Mouse (Mus musculus) adrenal gland, adult 18-20 months (tissue): ENCODE data around the gene Ccdc60. TPM values are rescaled to one million over a fixed set of nuclear protein-coding genes. Genes with fewer than 3 reads are reported as not detected.
"Not testable (repeated sequence)": the region's sequence is repeated elsewhere in the genome, so short reads cannot be mapped to it uniquely, and the experiment has no call there.

Experiments
- DNase-seq, 2 experiments: peaks; one replicate each; pipeline ENCODE4 v3.0.0; 2021 to 2022; ENCODE audit warnings: low spot score in 2 of 2
- total RNA-seq, 2 experiments: library from RNA; stranded (reverse); gene quantifications; 1 replicate in 1 of 2; 2 replicates in 1 of 2; pipeline ENCODE4 v1.2.3; 2021

Ccdc60 gene
- total RNA-seq, 2 experiments from 2014 or later, result not detected

DNA sequence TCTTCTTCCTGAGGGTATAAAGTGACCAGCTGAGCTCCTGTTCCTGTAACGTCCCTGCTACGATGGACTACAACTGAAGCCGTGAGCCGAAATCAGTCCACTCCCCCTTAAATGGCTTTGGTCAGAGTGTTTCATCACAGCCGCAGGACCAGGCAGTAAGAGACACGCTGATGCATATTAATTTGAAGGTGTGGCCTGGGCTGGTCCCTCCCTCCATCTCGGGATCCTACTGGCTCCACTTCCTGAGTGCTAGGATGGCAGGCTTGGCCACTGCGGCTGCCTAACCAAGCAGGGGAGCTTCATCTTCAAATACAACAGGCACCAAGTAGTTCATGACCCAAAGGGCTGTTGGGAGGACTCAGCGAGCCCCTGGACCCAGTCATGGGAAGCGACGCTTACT, 94.3 kb downstream of the Ccdc60 start:
- DNase-seq, result no peak

DNA sequence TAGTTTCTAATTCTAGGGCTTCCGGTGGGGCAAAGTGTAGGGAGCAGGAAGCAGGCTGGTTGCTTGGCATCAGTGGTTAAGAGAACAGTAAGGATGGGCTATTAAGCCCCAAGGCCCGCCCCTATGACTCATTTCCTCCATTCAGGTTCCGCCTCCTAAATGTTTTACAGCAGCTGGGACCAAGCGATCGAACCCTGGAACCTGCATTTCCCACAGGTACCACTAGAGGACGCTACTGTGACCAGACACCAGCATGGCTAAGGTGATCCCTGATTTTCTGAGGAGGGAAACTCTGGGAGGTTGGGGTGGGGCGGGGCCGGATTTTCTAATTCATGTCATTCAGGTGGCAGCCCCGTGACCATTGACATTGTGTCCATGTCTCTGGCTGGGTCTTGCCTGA, 96.1 kb downstream of the Ccdc60 start:
- no peak for DNase-seq

DNA sequence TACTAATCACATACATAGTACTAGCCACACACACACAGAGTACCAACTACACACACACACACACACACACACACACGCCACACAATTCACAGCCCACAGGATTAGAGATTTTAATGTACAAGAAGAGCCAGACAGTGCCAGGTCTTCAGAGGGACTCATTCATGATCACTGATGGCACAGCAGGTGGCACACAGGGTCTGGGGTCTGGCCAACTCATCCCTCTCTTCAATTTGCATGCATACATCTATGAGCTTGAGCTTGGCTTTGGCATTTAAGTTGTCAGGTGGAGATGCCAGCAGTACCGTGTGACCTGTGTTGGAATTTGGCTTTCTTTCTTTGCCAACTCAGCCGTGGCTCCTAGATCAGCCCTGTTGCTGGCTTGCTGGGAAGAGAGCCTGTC, 97.2 kb downstream of the Ccdc60 start:
- DNase-seq, result no peak

DNA sequence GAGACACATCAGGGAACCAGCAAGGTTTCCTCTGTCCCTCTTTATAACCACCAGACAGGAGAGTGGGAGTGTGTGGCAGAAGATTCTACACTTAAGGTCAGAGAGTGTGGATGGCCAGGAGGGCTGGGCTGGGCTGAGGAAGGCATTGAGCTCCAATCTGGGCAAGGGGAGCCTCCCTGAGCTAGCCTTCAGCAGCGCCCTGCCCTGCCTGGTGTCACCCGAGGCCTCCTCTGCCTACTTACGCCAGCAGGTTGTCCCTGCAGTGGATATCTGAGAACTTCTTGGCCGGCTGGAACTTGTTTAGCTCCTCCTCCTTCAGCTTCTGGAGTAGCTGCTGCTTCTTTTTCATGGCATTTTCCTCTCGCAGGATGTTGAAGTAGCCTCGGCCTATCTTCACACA, 99.0 kb downstream of the Ccdc60 start:
- DNase-seq, result no peak

DNA sequence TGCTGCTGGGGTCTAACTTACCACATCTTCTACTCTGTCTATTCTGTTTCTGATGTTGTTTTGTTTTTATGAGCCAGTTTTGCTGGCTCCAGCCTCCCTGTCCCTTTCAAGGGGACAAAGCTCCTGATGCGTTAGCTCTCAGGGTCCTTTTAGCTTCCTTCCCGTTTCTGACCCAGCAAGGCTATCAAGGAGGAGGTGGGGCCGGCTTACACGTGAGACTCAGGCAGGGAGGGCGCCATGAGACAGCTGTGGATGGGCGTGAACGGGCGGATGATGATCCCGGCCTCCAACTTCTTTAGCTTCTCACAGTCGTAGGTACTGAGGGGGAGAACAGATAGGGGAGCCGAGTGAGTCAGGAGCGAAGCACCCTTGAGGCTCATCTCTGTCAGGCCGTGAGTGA, 108.2 kb downstream of the Ccdc60 start:
- DNase-seq, result no peak

DNA sequence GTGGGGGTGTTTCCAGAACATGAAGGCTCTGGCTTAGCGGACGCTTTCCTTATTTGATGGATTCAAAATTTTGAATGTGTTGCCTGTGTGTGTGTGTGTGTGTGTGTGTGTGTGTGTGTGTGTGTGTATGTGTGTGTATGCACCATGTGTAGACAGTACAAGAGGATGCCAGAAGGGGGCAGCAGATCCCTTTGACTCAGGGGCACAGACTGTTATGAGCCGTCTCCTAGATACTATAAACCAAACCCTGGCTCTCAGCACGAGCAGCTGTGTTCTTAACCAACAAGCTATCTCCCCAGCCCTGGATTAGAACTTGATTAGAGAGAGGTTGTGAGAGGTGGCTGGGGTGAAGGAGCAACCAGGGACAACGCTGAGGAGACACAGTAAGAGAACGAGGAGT, 117.1 kb downstream of the Ccdc60 start:
- no peak for DNase-seq

DNA sequence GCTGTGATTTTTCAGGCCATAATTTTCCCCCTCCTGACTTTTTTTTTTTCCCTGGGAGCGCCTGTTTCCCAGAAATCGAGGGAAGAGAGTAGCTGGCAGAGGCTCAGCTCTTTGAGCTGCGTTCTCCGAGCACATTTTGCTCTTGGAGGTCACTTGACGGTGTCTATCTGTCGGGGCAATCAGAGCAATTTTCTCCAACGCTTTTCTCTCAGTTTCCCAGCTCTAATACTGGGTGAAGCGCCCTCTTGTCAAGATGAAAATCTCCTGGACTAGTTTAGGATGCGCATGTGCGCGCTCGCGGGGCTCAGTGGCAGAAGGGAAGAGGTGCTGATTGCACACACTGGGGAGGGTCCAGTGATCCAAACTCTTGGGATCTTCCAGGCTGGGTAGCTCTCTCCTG, 121.8 kb downstream of the Ccdc60 start:
- no peak for DNase-seq

GRCm38 (mm10) chr5:116165203-116165888, 123.4 kb downstream of the Ccdc60 start:
- no peak for DNase-seq

DNA sequence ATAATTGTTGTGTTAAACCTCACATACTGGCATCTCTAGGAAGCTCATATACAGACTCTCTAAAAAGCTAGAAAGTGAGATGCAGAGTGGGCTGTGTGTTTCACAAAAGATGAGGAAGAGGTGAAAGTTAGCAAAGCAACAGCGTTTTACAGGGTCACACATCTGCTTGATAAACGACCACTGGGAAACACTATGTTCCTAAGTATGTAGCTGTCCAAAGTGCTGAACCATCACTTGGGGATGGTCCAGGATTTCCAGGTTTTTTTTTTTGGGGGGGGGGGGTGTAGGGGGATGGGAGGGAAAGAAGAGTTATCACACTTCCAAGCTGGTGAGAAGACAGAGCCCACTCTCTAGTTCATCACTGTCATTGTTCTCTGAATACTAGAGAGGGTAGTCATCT, 134.0 kb downstream of the Ccdc60 start:
- no peak for DNase-seq

DNA sequence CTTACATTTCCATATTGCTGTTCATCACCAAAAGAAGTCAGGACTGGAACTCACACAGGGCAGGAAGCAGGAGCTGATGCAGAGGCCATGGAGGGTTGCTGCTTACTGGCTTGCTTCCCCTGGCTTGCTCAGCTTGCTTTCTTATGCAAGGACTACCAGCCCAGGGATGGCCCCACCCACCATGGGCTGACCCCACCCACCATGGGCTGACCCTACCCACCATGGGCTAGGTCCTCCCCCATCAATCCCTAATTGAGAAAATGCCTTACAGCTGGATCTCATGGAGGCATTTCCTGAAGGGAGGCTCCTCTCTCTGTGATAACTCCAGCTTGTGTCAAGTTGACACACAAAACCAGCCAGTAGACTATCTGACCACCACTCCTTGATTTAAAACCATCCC, 142.3 kb downstream of the Ccdc60 start:
- not testable (repeated sequence) for DNase-seq

DNA sequence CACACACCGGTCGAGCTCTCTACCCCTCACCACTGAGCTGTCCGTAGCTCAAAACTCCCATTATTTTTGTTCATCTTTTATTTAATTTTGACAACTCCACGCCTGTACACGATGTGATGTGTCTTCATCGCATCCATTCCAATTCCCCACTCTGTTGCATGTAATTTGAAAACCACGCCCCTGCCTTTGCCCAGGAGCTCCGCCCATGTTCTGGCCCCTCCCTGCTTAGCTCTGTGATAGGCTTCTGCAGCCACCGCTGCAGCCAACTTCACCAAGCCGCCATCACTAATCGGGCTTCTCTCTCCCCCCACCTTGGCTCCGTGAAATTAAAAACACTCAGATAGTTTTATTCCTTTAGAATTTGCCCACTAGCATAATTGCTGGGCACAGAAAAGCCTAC, 144.1 kb downstream of the Ccdc60 start:
- DNase-seq, result no peak

GRCm38 (mm10) chr5:116140682-116141081, 148.1 kb downstream of the Ccdc60 start:
- no peak for DNase-seq

- DNase-seq, result peak; percentile 64 to 69
Observed at GRCm38 (mm10) chr5:116123344-116123743, 165.4 kb downstream of the Ccdc60 start.

GRCm38 (mm10) chr5:116116567-116116966, 172.2 kb downstream of the Ccdc60 start:
- DNase-seq, result peak; percentile 12 to 45

DNA sequence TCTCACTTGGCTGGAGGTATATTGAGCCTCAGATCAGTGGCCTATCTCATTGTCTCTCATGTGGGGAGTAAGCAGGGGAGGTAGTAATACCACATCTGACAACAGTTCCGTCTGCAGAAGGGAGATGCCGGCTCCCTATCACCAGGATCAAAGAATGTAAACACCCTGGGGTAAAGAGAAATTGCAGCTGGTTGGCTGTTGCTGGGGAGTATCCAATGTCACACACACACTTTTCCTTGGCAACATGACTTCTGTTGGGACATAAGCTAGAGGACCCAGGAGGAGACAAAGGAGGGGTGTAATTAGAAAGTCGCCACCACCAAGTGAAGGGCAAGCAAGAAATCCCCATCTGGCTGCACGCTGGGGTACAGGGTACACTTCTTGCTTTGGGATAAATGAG, 172.7 kb downstream of the Ccdc60 start:
- DNase-seq, result no peak

DNA sequence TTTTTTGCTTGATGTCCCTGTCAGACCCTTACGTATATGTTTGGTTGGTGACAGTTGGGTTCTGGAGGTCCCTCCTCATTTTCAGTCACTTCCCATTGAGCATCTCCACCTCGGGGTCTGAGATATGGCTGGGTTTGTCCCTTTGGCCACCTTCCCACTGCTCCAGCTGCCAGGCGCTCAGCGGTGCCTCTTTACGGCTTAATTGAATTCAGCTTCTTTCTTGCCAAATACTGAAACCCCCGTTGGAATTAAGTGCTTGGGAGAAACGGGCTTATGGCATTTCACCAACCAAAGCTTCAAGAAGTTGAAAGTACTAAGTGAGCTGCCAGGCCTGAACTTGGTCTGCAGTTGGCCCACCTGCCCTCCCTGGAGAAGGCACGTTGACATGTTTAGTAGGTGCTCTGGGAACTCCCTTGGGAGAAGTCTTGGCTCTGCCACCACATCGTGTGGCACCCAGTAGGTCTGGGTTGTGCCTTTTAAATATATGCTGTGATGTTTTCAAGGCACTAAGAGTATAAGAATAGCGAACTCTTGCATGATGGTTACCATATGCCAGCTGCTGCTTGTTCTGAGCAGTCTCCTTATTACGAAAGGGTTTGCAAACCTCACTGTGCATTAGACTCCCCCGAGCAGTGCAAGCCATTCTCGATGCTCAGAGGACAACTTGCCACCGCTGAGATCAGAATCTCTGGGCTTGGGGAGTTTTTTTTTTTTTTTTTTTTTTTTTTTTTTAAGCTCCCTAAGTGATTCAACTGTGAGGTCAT, 173.5 kb downstream of the Ccdc60 start:
- no peak for DNase-seq

DNA sequence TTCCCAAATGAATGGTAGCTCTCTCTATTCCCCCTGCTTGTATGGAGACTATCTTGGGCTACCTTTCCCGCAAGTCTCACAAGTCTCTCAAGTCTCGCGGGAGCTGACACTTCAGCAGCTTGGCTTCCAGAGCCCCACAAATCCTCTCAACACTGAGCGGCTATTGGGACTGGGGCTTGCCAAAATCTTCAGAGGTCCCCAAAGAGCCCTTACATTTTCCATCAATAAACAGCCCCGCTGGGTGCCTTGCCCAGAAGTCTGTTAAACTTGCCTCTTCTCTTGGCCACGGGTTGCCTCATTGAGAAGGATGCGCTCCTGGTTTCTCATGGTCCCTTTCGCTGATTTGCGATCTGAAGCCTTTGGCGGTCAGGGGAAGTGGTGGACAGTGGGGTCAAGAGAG, 180.1 kb downstream of the Ccdc60 start:
- DNase-seq, result no peak

DNA sequence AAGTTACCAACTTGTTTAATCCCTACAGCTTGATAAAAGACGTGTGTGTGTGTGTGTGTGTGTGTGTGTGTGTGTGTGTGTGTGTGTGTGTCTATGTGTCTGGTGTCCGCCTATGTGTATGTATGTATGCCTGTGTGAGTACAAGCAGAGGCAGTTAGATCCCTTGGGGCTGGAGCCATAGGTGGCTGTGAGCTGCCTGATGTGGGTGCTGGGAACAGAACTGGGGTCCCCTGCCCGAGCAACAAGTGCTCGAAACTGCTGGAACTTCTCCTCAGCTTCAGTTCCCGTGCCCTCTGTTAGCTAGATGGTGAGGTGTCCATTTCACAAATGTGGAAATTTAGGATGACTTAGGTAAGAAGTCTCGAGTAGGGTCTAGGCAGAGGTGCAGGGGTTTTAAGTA, 204.6 kb downstream of the Ccdc60 start:
- no peak for DNase-seq

DNA sequence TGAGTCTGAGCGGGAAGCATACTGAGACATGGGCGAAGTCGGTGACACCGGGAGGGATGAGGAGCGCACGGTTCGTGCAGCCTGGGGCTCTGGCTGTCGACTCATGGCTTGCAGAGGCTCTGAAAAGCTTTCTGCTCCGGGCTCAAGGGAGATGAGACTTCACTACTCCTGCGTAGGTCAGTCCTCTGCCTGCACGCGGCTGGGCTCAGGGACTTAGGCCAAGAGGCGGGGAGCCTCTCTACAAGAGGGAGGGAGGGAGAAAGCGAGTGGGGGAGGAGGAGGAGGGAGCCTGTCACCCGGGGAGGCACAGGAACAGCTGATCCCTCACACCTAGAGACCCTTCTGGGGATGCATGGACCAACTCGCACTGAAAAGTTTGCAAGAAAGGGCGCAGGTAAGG, 205.7 kb downstream of the Ccdc60 start, which contains the start of gene Tmem233:
TSS of gene Tmem233 (minus strand) at position 164 of the 400 bp plus-strand sequence.
- DNase-seq, result no peak

GRCm38 (mm10) chr5:116082241-116082900, 206.4 kb downstream of the Ccdc60 start:
- no peak for DNase-seq

DNA sequence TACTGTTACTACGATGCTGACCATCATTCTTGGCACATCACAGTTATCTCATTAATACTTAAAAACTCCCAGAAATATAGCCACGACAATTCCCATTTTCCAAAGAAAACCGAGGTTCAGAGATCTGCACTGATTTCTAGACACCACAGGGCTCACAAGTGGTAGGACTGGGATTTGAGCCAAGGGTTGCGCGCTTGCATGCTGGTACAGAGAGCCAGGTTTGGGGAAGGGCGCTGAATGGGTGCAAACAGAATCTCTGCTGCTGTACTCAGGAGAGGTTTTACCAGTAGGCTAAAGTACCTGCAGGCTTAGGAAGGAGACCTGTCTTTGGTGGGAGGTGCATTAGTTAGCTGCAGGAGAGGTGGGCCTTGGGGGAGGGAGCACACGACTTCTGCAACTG, 207.2 kb downstream of the Ccdc60 start:
- no peak for DNase-seq

DNA sequence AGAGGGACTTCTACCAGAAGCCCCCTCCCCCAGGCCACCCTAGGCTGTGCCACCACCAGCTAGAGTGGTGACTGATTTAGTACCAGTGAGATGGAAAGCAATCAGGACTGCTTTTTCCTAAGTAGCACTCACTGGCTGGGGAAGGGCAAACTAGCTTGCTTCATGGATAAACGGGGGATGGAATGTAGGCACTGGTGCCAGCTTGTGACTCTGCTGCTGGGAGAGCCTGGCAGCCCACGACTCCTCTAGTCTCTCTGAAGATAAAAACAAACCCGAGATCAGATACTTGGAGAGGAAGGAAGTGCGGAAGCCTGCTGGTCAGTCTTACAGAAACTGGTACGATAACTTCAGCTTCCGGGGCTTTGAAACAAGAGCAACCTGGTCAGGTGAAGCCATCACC, 208.0 kb downstream of the Ccdc60 start:
- DNase-seq, result no peak
